Mouse (Mus musculus) cerebellum, adult (tissue): ENCODE data around the gene Jtb.

ENCODE experiments used
- ATAC-seq: cut with Nextera tagmentation; 2 replicates; pipeline ENCODE4 v1.9.2; 2017; ENCODE audit warnings: mild to moderate bottlenecking, moderate library complexity, mixed read lengths; ENCODE audit not compliant: insufficient number of reproducible peaks, low FRiP score, low TSS enrichment

Jtb gene

GRCm38 (mm10) chr3:90284150-90284549 lies 52.8 kb downstream of the Jtb start:
- no peak for ATAC-seq
